Comparison of ENCODE assay signal across 13 mouse cellular contexts in the genomic region with DNA sequence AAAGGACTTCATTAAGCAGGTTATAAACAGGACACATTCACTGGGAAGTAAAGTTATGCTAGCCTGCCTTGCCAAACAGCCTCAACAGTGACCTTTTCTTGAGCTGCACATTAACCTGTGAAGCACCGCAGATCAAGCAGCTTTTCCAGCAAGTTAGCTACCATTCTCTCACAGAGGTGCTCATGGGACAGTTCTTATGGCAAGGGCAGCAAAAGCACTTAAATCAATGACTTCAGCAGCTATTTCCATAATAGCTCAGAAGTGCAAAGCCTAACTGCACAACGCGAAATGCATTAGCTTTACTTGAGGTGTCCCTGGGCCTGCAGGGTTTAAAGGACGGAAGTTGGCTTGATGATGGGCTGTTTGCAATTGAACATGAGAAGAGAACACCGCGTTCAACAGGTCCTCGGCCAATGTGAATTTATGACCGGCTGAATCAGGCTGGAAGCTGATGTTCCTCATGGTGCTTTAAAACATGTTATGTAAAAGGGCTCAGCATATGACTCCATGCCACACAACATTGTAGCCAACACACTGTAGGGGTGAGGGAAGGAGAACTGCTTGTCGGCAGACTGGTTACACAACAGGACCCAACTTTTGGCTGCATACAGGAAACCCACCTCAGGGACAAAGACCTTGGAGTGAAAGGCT. TPM values are rescaled to one million over a fixed set of nuclear protein-coding genes. Genes with fewer than 3 reads are reported as not detected.
"Had no signal": no experiment of that assay in that cellular context is flagged by ENCODE, and none has a peak within 500 bp of the region (broad histone marks: within the 10 kb centered on the region; RNA-seq: fewer than 3 reads in every experiment).

No protein-coding gene starts in this region.

- H3K9me3 ChIP-seq: limb, embryonic 13.5 days; midbrain, embryonic 13.5 days; neural tube, embryonic 15.5 days had no signal

- H3K27me3 ChIP-seq: limb, embryonic 13.5 days; neural tube, embryonic 15.5 days had no signal

- DNase-seq: left cerebral cortex, postnatal 4 days; lung, adult 18-20 months; right cerebral cortex, adult 18-20 months; right cerebral cortex, postnatal 25 days had no signal

- H3K27ac ChIP-seq: kidney, postnatal 0 days; layer of hippocampus, adult 2 months; limb, embryonic 13.5 days; liver, embryonic 14.5 days; midbrain, embryonic 13.5 days; neural tube, embryonic 15.5 days; stomach, postnatal 0 days had no signal

- H3K4me3 ChIP-seq: layer of hippocampus, adult 2 months; limb, embryonic 13.5 days; midbrain, embryonic 13.5 days; myocyte; neural tube, embryonic 15.5 days had no signal

- H3K36me3 ChIP-seq: limb, embryonic 13.5 days; midbrain, embryonic 13.5 days; neural tube, embryonic 15.5 days had no signal

- H3K9ac ChIP-seq: limb, embryonic 13.5 days; liver, embryonic 14.5 days; midbrain, embryonic 13.5 days; neural tube, embryonic 15.5 days had no signal

- H3K4me2 ChIP-seq: limb, embryonic 13.5 days; midbrain, embryonic 13.5 days; neural tube, embryonic 15.5 days had no signal

- H3K4me1 ChIP-seq: limb, embryonic 13.5 days; midbrain, embryonic 13.5 days; neural tube, embryonic 15.5 days had no signal

- ATAC-seq: midbrain, embryonic 13.5 days had no signal

RNA-seq across cellular contexts. Expression of a gene that starts 16.8 kb away (rescaled TPM):
- total RNA-seq: megakaryocyte-erythroid progenitor cell, adult 5-6 weeks had no signal
